Mouse (Mus musculus): ENCODE results near the gene Scyl1. TPM values are rescaled to one million over a fixed set of nuclear protein-coding genes. Genes with fewer than 3 reads are reported as not detected.

The Scyl1 gene
- 64.6 TPM in 2 replicates for polyA plus RNA-seq (2015; fragmentation: Nextera tagmentation; extraction: Ambion mirVana)

GRCm38 (mm10) chr19:5770925-5771860 lies at the start of gene Scyl1:
Gene Scyl1, minus strand, starts transcription at chr19:5771419.
- H3K9ac ChIP-seq (replicated peaks; ENCODE audit: low read depth), result peak within 1 kb of the TSS; percentile 88
- DNase-seq (ENCODE audit: low spot score) (peak; percentile 96), ATAC-seq (peak; percentile 98)
- peaks cover 5% of the 10 kb centered on the region for H3K36me3 ChIP-seq (ENCODE audit: insufficient read depth, low read length)
- peak within 1 kb of the TSS; percentile 88 for H3K4me2 ChIP-seq (replicated peaks; ENCODE audit: low read depth, low read length)
- H3K4me3 ChIP-seq (ENCODE audit: low read depth, low read length), result peak within 1 kb of the TSS; percentile 74
- H3K9me3 ChIP-seq (ENCODE audit: low read length), result no peaks in the 10 kb centered on the region
- H3K27me3 ChIP-seq (replicated peaks; ENCODE audit: insufficient read depth, low read length), result no peaks in the 10 kb centered on the region
- H3K4me1 ChIP-seq (ENCODE audit: insufficient read depth, low read depth, low read length), result peaks cover 14% of the 10 kb centered on the region
- no peak for TF ChIP-seq EP300 (IDR thresholded peaks at IDR 0.05)
- under 1% methylated on average over 61 of the region's 64 CpGs for WGBS
- peak within 1 kb of the TSS; percentile 95 for H3K27ac ChIP-seq (ENCODE audit: low read length)

GRCm38 (mm10) chr19:5819549-5819948 lies 48.3 kb upstream of the Scyl1 start:
- Histone ChIP-seq H3K4me1 (ENCODE audit: insufficient read depth, low read depth, low read length) (peaks cover 26% of the 10 kb centered on the region), H3K27me3 (replicated peaks; ENCODE audit: insufficient read depth, low read length) (no peaks in the 10 kb centered on the region), H3K9me3 (ENCODE audit: low read length) (no peaks in the 10 kb centered on the region), H3K4me3 (ENCODE audit: low read depth, low read length) (no peak overlapping the region), H3K9ac (replicated peaks; ENCODE audit: low read depth) (no peak overlapping the region), H3K4me2 (replicated peaks; ENCODE audit: low read depth, low read length) (no peak overlapping the region), H3K27ac (ENCODE audit: low read length) (peak overlapping the region; percentile 59; the same call in 1 of the 2 replicates), H3K36me3 (ENCODE audit: insufficient read depth, low read length) (no peaks in the 10 kb centered on the region)
- WGBS, result 38% methylated on average over 12 of the region's 12 CpGs
- TF ChIP-seq CTCF (IDR thresholded peaks at IDR 0.05) (peak; percentile 74), EP300 (IDR thresholded peaks at IDR 0.05) (no peak)
- DNase-seq (ENCODE audit: low spot score) (peak; percentile 76), ATAC-seq (peak; percentile 10; the same call in 1 of the 2 replicates)

- no peaks in the 10 kb centered on the region for H3K27me3 ChIP-seq (replicated peaks; ENCODE audit: insufficient read depth, low read length)
- H3K9me3 ChIP-seq (ENCODE audit: low read length), result no peaks in the 10 kb centered on the region
- H3K9ac ChIP-seq (replicated peaks; ENCODE audit: low read depth), result peak overlapping the region; percentile 23; the same call in 1 of the 2 replicates
- TF ChIP-seq EP300 (IDR thresholded peaks at IDR 0.05), result no peak
- no peak for TF ChIP-seq CTCF (IDR thresholded peaks at IDR 0.05)
- 62% methylated on average over 6 of the region's 6 CpGs for WGBS
- DNase-seq (ENCODE audit: low spot score) (no peak), ATAC-seq (no peak)
- H3K36me3 ChIP-seq (ENCODE audit: insufficient read depth, low read length), result no peaks in the 10 kb centered on the region
- no peak overlapping the region for H3K4me3 ChIP-seq (ENCODE audit: low read depth, low read length)
- H3K4me2 ChIP-seq (replicated peaks; ENCODE audit: low read depth, low read length), result no peak overlapping the region
- peaks cover 19% of the 10 kb centered on the region for H3K4me1 ChIP-seq (ENCODE audit: insufficient read depth, low read depth, low read length)
- peak overlapping the region; percentile 91; the same call in 1 of the 2 replicates for H3K27ac ChIP-seq (ENCODE audit: low read length)
Observed at GRCm38 (mm10) chr19:5818590-5818977, 47.4 kb upstream of the Scyl1 start.

- TF ChIP-seq CTCF (IDR thresholded peaks at IDR 0.05), result peak; percentile 94
- TF ChIP-seq EP300 (IDR thresholded peaks at IDR 0.05), result peak; percentile 85
- Histone ChIP-seq H3K9me3 (ENCODE audit: low read length) (no peaks in the 10 kb centered on the region), H3K4me1 (ENCODE audit: insufficient read depth, low read depth, low read length) (peaks cover 19% of the 10 kb centered on the region), H3K9ac (replicated peaks; ENCODE audit: low read depth) (peak overlapping the region; percentile 44), H3K36me3 (ENCODE audit: insufficient read depth, low read length) (no peaks in the 10 kb centered on the region), H3K27me3 (replicated peaks; ENCODE audit: insufficient read depth, low read length) (no peaks in the 10 kb centered on the region), H3K4me3 (ENCODE audit: low read depth, low read length) (no peak overlapping the region), H3K27ac (ENCODE audit: low read length) (peak overlapping the region; percentile 91), H3K4me2 (replicated peaks; ENCODE audit: low read depth, low read length) (peak overlapping the region; percentile 48)
- DNase-seq (ENCODE audit: low spot score) (peak; percentile 98), ATAC-seq (peak; percentile 82)
- 18% methylated on average over 21 of the region's 21 CpGs for WGBS
Observed at GRCm38 (mm10) chr19:5817703-5818589, 46.7 kb upstream of the Scyl1 start.

GRCm38 (mm10) chr19:5815928-5816327 lies 44.7 kb upstream of the Scyl1 start:
- H3K4me2 ChIP-seq (replicated peaks; ENCODE audit: low read depth, low read length), result no peak overlapping the region
- peak overlapping the region; percentile 68; the same call in 1 of the 2 replicates for H3K27ac ChIP-seq (ENCODE audit: low read length)
- H3K9me3 ChIP-seq (ENCODE audit: low read length), result no peaks in the 10 kb centered on the region
- no peaks in the 10 kb centered on the region for H3K36me3 ChIP-seq (ENCODE audit: insufficient read depth, low read length)
- DNase-seq (ENCODE audit: low spot score), result peak; percentile 77
- H3K4me1 ChIP-seq (ENCODE audit: insufficient read depth, low read depth, low read length), result peaks cover 24% of the 10 kb centered on the region
- peak; percentile 15 for ATAC-seq
- WGBS, result 61% methylated on average over 4 of the region's 4 CpGs
- no peak overlapping the region for H3K9ac ChIP-seq (replicated peaks; ENCODE audit: low read depth)
- H3K27me3 ChIP-seq (replicated peaks; ENCODE audit: insufficient read depth, low read length), result no peaks in the 10 kb centered on the region
- TF ChIP-seq EP300 (IDR thresholded peaks at IDR 0.05) (no peak), CTCF (IDR thresholded peaks at IDR 0.05) (no peak)
- no peak overlapping the region for H3K4me3 ChIP-seq (ENCODE audit: low read depth, low read length)

- H3K4me1 ChIP-seq (ENCODE audit: insufficient read depth, low read depth, low read length), result peaks cover 33% of the 10 kb centered on the region
- no peak for ATAC-seq
Observed at GRCm38 (mm10) chr19:5815010-5815409, 43.8 kb upstream of the Scyl1 start.

More at GRCm38 (mm10) chr19:5815010-5815409, 43.8 kb upstream of the Scyl1 start:
- H3K4me2 ChIP-seq (replicated peaks; ENCODE audit: low read depth, low read length), result no peak overlapping the region
- H3K27ac ChIP-seq (ENCODE audit: low read length), result peak overlapping the region; percentile 68; the same call in 1 of the 2 replicates
- TF ChIP-seq EP300 (IDR thresholded peaks at IDR 0.05), result no peak
- TF ChIP-seq CTCF (IDR thresholded peaks at IDR 0.05), result no peak
- no peak overlapping the region for H3K9ac ChIP-seq (replicated peaks; ENCODE audit: low read depth)
- DNase-seq (ENCODE audit: low spot score), result peak; percentile 37
- no peaks in the 10 kb centered on the region for H3K36me3 ChIP-seq (ENCODE audit: insufficient read depth, low read length)
- no peak overlapping the region for H3K4me3 ChIP-seq (ENCODE audit: low read depth, low read length)
- WGBS, result 48% methylated on average over 7 of the region's 7 CpGs
- H3K27me3 ChIP-seq (replicated peaks; ENCODE audit: insufficient read depth, low read length), result no peaks in the 10 kb centered on the region
- no peaks in the 10 kb centered on the region for H3K9me3 ChIP-seq (ENCODE audit: low read length)
